Mouse (Mus musculus) embryonic facial prominence, embryonic 14.5 days (tissue): ENCODE data around the gene Ahnak2. TPM values are rescaled to one million over a fixed set of nuclear protein-coding genes. Genes with fewer than 3 reads are reported as not detected.

ENCODE experiments used
- ATAC-seq: fragments of 200-750 bp; cut with Nextera tagmentation; 2 replicates; pipeline ENCODE4 v1.8.0; 2017; ENCODE audit warnings: low read depth, moderate number of reproducible peaks, moderate TSS enrichment
- DNase-seq: peaks from one replicate; pipeline ENCODE4 v3.0.0-alpha.2; 2015; ENCODE audit warnings: low spot score
- H3K27ac ChIP-seq: fragments of 300-500 bp; sonication (generic); replicated peaks from 2 replicates; pipeline ENCODE4 v1.5.1; 2014; ENCODE audit warnings: low read depth, mild to moderate bottlenecking, low read length, moderate library complexity
- H3K27me3 ChIP-seq: fragments of 300-500 bp; sonication (generic); replicated peaks from 2 replicates; pipeline ENCODE4 v1.6.1; 2014; ENCODE audit warnings: low read length; ENCODE audit not compliant: control insufficient read depth, insufficient read depth
- H3K36me3 ChIP-seq: fragments of 300-500 bp; sonication (generic); 2 replicates; pipeline ENCODE4 v1.6.1; 2014; ENCODE audit warnings: low read length, mixed read lengths; ENCODE audit not compliant: control insufficient read depth, insufficient read depth
- H3K4me1 ChIP-seq: fragments of 300-500 bp; sonication (generic); 2 replicates; pipeline ENCODE4 v1.6.1; 2014; ENCODE audit warnings: antibody characterized with exemption, low read length; ENCODE audit not compliant: control insufficient read depth, insufficient read depth
- H3K4me2 ChIP-seq: fragments of 300-500 bp; sonication (generic); 2 replicates; pipeline ENCODE4 v1.6.1; 2014; ENCODE audit warnings: low read depth, mild to moderate bottlenecking, low read length, moderate library complexity, mixed read lengths
- H3K4me3 ChIP-seq: fragments of 300-500 bp; sonication (generic); 2 replicates; pipeline ENCODE4 v1.5.1; 2014; ENCODE audit warnings: low read depth, mild to moderate bottlenecking, low read length
- H3K9ac ChIP-seq: fragments of 300-500 bp; sonication (generic); 2 replicates; pipeline ENCODE4 v1.6.1; 2014; ENCODE audit warnings: low read depth, mild to moderate bottlenecking, low read length, moderate library complexity, mixed read lengths
- H3K9me3 ChIP-seq: fragments of 300-500 bp; sonication (generic); 2 replicates; pipeline ENCODE4 v1.6.1; 2016; ENCODE audit warnings: low read length; ENCODE audit not compliant: control insufficient read depth
- WGBS: fragments of 180-500 bp; shearing (Covaris S2); extraction: QIAGEN DNeasy Blood & Tissue Kit; methylation state at CpG from one replicate; pipeline ENCODE4 v1.1.7; 2014; 5-methylcytosine and 5-hydroxymethylcytosine counted together
- polyA plus RNA-seq: library from polyadenylated mRNA; unstranded; fragments of >200 nt; fragmentation: Nextera tagmentation; extraction: Ambion mirVana; gene quantifications from 2 replicates; pipeline ENCODE4 v1.2.1, GENCODE M21; 2014

Gene Ahnak2
- polyA plus RNA-seq, 1 experiment from 2014 or later, result 8.3 TPM

- 85% methylated on average over 10 of the region's 10 CpGs for WGBS
- Histone ChIP-seq H3K9ac (no peak overlapping the region), H3K4me3 (no peak overlapping the region), H3K27me3 (no peaks in the 10 kb centered on the region), H3K4me2 (no peak overlapping the region), H3K27ac (no peak overlapping the region), H3K36me3 (peaks cover 56% of the 10 kb centered on the region), H3K4me1 (no peaks in the 10 kb centered on the region), H3K9me3 (no peaks in the 10 kb centered on the region)
- no peak for DNase-seq
- ATAC-seq, result no peak
Observed at GRCm38 (mm10) chr12:112732591-112732990, 69.9 kb downstream of the Ahnak2 start.

GRCm38 (mm10) chr12:112730808-112731207, 71.6 kb downstream of the Ahnak2 start:
- DNase-seq, result no peak
- Histone ChIP-seq H3K9me3 (no peaks in the 10 kb centered on the region), H3K4me1 (no peaks in the 10 kb centered on the region), H3K4me2 (no peak overlapping the region), H3K36me3 (peaks cover 49% of the 10 kb centered on the region), H3K27me3 (no peaks in the 10 kb centered on the region), H3K4me3 (no peak overlapping the region), H3K27ac (no peak overlapping the region), H3K9ac (no peak overlapping the region)
- ATAC-seq, result no peak
- WGBS, result 82% methylated on average over 14 of the region's 14 CpGs

GRCm38 (mm10) chr12:112727801-112728200, 74.7 kb downstream of the Ahnak2 start:
- no peaks in the 10 kb centered on the region for H3K9me3 ChIP-seq
- ATAC-seq (no peak), DNase-seq (no peak)
- peaks cover 37% of the 10 kb centered on the region for H3K36me3 ChIP-seq
- 78% methylated on average over 8 of the region's 8 CpGs for WGBS
- no peak overlapping the region for H3K9ac ChIP-seq
- peaks cover 15% of the 10 kb centered on the region for H3K4me1 ChIP-seq
- no peak overlapping the region for H3K27ac ChIP-seq
- no peak overlapping the region for H3K4me2 ChIP-seq
- no peaks in the 10 kb centered on the region for H3K27me3 ChIP-seq
- no peak overlapping the region for H3K4me3 ChIP-seq

GRCm38 (mm10) chr12:112724077-112724805, 78.2 kb downstream of the Ahnak2 start:
- Histone ChIP-seq H3K9ac (no peak overlapping the region), H3K27ac (no peak overlapping the region), H3K36me3 (peaks cover 21% of the 10 kb centered on the region; the same call in 1 of the 2 replicates), H3K4me1 (peaks cover 24% of the 10 kb centered on the region), H3K27me3 (0 out of 2 replicates have a peak, but pooled peaks cover 5% of the 10 kb centered on the region), H3K4me3 (no peak overlapping the region), H3K9me3 (no peaks in the 10 kb centered on the region), H3K4me2 (no peak overlapping the region)
- 73% methylated on average over 11 of the region's 11 CpGs for WGBS
- peak; percentile 67 for DNase-seq
- ATAC-seq, result peak; percentile 13

- Histone ChIP-seq H3K4me3 (peak overlapping the region; percentile 85; the same call in 1 of the 2 replicates), H3K27ac (no peak overlapping the region), H3K27me3 (0 out of 2 replicates have a peak, but pooled peaks cover 5% of the 10 kb centered on the region), H3K4me1 (peaks cover 24% of the 10 kb centered on the region), H3K36me3 (peaks cover 21% of the 10 kb centered on the region; the same call in 1 of the 2 replicates), H3K9me3 (no peaks in the 10 kb centered on the region), H3K9ac (peak overlapping the region; percentile 89), H3K4me2 (peak overlapping the region; percentile 88)
- WGBS, result 83% methylated on average over 6 of the region's 6 CpGs
- ATAC-seq, result no peak
- DNase-seq, result no peak
Observed at GRCm38 (mm10) chr12:112723445-112723844, 79.0 kb downstream of the Ahnak2 start.

- no peak for DNase-seq
- Histone ChIP-seq H3K4me3 (peak overlapping the region; percentile 85), H3K9me3 (no peaks in the 10 kb centered on the region), H3K27ac (peak overlapping the region; percentile 82; the same call in 1 of the 2 replicates), H3K36me3 (peaks cover 21% of the 10 kb centered on the region; the same call in 1 of the 2 replicates), H3K27me3 (0 out of 2 replicates have a peak, but pooled peaks cover 5% of the 10 kb centered on the region), H3K9ac (peak overlapping the region; percentile 89), H3K4me1 (peaks cover 24% of the 10 kb centered on the region), H3K4me2 (peak overlapping the region; percentile 88)
- no peak for ATAC-seq
- WGBS, result 19% methylated on average over 4 of the region's 5 CpGs
Observed at GRCm38 (mm10) chr12:112723028-112723330, 79.5 kb downstream of the Ahnak2 start.

GRCm38 (mm10) chr12:112722240-112723027, 80.0 kb downstream of the Ahnak2 start:
- Histone ChIP-seq H3K4me2 (peak overlapping the region; percentile 88), H3K27me3 (0 out of 2 replicates have a peak, but pooled peaks cover 5% of the 10 kb centered on the region), H3K4me1 (peaks cover 24% of the 10 kb centered on the region), H3K9me3 (no peaks in the 10 kb centered on the region), H3K4me3 (peak overlapping the region; percentile 85), H3K9ac (peak overlapping the region; percentile 89), H3K27ac (peak overlapping the region; percentile 82), H3K36me3 (peaks cover 21% of the 10 kb centered on the region; the same call in 1 of the 2 replicates)
- ATAC-seq (peak; percentile 51), DNase-seq (peak; percentile 58)
- under 1% methylated on average over 12 of the region's 75 CpGs for WGBS
